Mouse (Mus musculus) kidney, embryonic 15.5 days (tissue): ENCODE data around the gene Arl5c. TPM values are rescaled to one million over a fixed set of nuclear protein-coding genes. Genes with fewer than 3 reads are reported as not detected.

ENCODE experiments used
- ATAC-seq: fragments of 200-750 bp; cut with Nextera tagmentation; replicated peaks from 2 replicates; pipeline ENCODE4 v1.8.0; 2017; ENCODE audit warnings: moderate TSS enrichment; ENCODE audit not compliant: low FRiP score
- H3K27ac ChIP-seq: fragments of 300-500 bp; sonication (generic); 2 replicates; pipeline ENCODE4 v1.5.1; 2015; ENCODE audit warnings: mild to moderate bottlenecking, inconsistent platforms
- H3K27me3 ChIP-seq: fragments of 300-500 bp; sonication (generic); 2 replicates; pipeline ENCODE4 v1.6.1; 2015; ENCODE audit warnings: inconsistent platforms
- H3K36me3 ChIP-seq: fragments of 300-500 bp; sonication (generic); 2 replicates; pipeline ENCODE4 v1.6.1; 2015; ENCODE audit warnings: inconsistent platforms
- H3K4me1 ChIP-seq: fragments of 300-500 bp; sonication (generic); 2 replicates; pipeline ENCODE4 v1.6.1; 2015; ENCODE audit warnings: inconsistent platforms
- H3K4me2 ChIP-seq: fragments of 300-500 bp; sonication (generic); 2 replicates; pipeline ENCODE4 v1.6.1; 2015; ENCODE audit warnings: moderate library complexity, mild to moderate bottlenecking, inconsistent platforms
- H3K4me3 ChIP-seq: fragments of 300-500 bp; sonication (generic); replicated peaks from 2 replicates; pipeline ENCODE4 v1.5.1; 2015; ENCODE audit warnings: mild to moderate bottlenecking, inconsistent platforms
- H3K9ac ChIP-seq: fragments of 300-500 bp; sonication (generic); 2 replicates; pipeline ENCODE4 v1.6.1; 2015; ENCODE audit warnings: mild to moderate bottlenecking, inconsistent platforms
- H3K9me3 ChIP-seq: fragments of 300-500 bp; sonication (generic); replicated peaks from 2 replicates; pipeline ENCODE4 v1.6.1; 2016; ENCODE audit warnings: inconsistent platforms
- WGBS: fragments of 180-500 bp; shearing (Covaris S2); methylation state at CpG from one replicate; pipeline ENCODE4 v1.1.7; 2015; ENCODE audit warnings: mixed read lengths; 5-methylcytosine and 5-hydroxymethylcytosine counted together
- polyA plus RNA-seq: library from polyadenylated mRNA; unstranded; fragments of >200 nt; fragmentation: Nextera tagmentation; extraction: Ambion mirVana; gene quantifications from 2 replicates; pipeline ENCODE4 v1.2.1, GENCODE M21; 2015

Arl5c gene
- polyA plus RNA-seq, 1 experiment from 2014 or later: 10.1 TPM

GRCm38 (mm10) chr11:98027297-98027688, 31.3 kb upstream of the Arl5c start:
- H3K4me3 ChIP-seq: peak overlapping the region; percentile 87
- H3K9ac ChIP-seq: peak overlapping the region; percentile 98
- peak overlapping the region; percentile 66 for H3K4me2 ChIP-seq
- WGBS: 0% methylated on average over 18 of the region's 18 CpGs
- no peaks in the 10 kb centered on the region for H3K27me3 ChIP-seq
- H3K27ac ChIP-seq: peak overlapping the region; percentile 95
- ATAC-seq: no peak; the same call in 1 of the 2 replicates
- H3K36me3 ChIP-seq: peaks cover 37% of the 10 kb centered on the region
- H3K4me1 ChIP-seq: peaks cover 28% of the 10 kb centered on the region
- H3K9me3 ChIP-seq: no peaks in the 10 kb centered on the region

- H3K4me2 ChIP-seq: peak within 1 kb of the TSS; percentile 66
- peak; percentile 69 for ATAC-seq
- peak within 1 kb of the TSS; percentile 87 for H3K4me3 ChIP-seq
- peak within 1 kb of the TSS; percentile 95 for H3K27ac ChIP-seq
- H3K27me3 ChIP-seq: no peaks in the 10 kb centered on the region
- no peaks in the 10 kb centered on the region for H3K9me3 ChIP-seq
- H3K4me1 ChIP-seq: peaks cover 32% of the 10 kb centered on the region
- H3K9ac ChIP-seq: peak within 1 kb of the TSS; percentile 98
- H3K36me3 ChIP-seq: peaks cover 35% of the 10 kb centered on the region
- under 1% methylated on average over 69 of the region's 69 CpGs for WGBS
Observed at GRCm38 (mm10) chr11:98026570-98027296, 30.8 kb upstream of the Arl5c start, which contains the start of gene Rpl19. Rpl19 (plus strand) TSS chr11:98026710.

DNA sequence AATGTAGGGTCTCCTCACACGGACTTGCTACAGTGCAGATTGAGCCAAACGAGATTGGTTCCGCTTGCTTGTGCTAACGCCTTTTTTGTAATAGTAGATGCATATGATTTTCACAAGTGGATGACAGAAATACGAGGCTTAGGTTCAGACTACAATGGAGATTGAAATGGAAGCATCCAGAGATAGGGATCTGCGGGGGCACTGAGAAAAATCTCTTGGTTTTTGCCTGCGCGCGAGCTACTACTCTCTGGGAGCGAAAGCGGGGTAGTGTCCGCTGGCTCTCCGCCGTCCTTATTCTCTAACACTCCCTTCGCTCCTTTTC, 30.2 kb upstream of the Arl5c start:
- peak overlapping the region; percentile 98 for H3K9ac ChIP-seq
- H3K4me1 ChIP-seq: peaks cover 38% of the 10 kb centered on the region
- peaks cover 33% of the 10 kb centered on the region for H3K36me3 ChIP-seq
- H3K4me2 ChIP-seq: peak overlapping the region; percentile 66
- no peak for ATAC-seq
- H3K27me3 ChIP-seq: no peaks in the 10 kb centered on the region
- H3K27ac ChIP-seq: peak overlapping the region; percentile 95
- peak overlapping the region; percentile 87 for H3K4me3 ChIP-seq
- WGBS: 4% methylated on average over 15 of the region's 15 CpGs
- H3K9me3 ChIP-seq: no peaks in the 10 kb centered on the region

DNA sequence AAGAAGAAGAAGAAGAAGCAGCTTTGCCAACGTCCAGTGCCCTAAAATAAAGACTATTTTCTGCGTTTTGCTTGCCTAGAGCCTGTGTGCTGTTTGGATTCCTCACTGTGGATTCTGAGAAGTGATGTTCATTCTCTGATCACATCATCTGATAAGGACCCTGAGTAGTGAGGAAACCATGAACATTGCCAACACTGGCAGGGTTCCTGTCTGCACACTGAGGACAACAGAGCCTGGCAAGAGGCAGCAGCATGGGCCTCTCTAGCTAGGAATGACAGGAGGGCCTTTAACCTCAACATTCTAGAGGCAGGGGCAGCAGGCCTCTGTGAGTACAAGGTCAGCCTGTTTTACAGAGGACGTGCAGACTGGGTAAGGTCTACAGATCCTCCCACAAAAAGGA, 28.5 kb upstream of the Arl5c start:
- H3K9ac ChIP-seq: no peak overlapping the region
- peaks cover 55% of the 10 kb centered on the region for H3K4me1 ChIP-seq
- no peak overlapping the region for H3K27ac ChIP-seq
- 74% methylated on average over 3 of the region's 3 CpGs for WGBS
- H3K9me3 ChIP-seq: no peaks in the 10 kb centered on the region
- H3K36me3 ChIP-seq: peaks cover 16% of the 10 kb centered on the region
- ATAC-seq: no peak
- H3K4me3 ChIP-seq: no peak overlapping the region
- H3K27me3 ChIP-seq: no peaks in the 10 kb centered on the region
- H3K4me2 ChIP-seq: no peak overlapping the region

GRCm38 (mm10) chr11:98022555-98023371, 26.8 kb upstream of the Arl5c start, which contains the start of gene Cacnb1:
Cacnb1 (minus strand) TSS chr11:98023034.
- Histone ChIP-seq H3K36me3 (peaks cover 7% of the 10 kb centered on the region), H3K9me3 (no peaks in the 10 kb centered on the region), H3K4me3 (peak within 1 kb of the TSS; percentile 87), H3K27me3 (no peaks in the 10 kb centered on the region), H3K4me1 (peaks cover 60% of the 10 kb centered on the region), H3K9ac (peak within 1 kb of the TSS; percentile 84), H3K4me2 (peak within 1 kb of the TSS; percentile 91), H3K27ac (peak within 1 kb of the TSS; percentile 98)
- ATAC-seq: peak; percentile 55
- WGBS: under 1% methylated on average over 51 of the region's 52 CpGs

- Histone ChIP-seq H3K9ac (peak overlapping the region; percentile 84), H3K4me2 (peak overlapping the region; percentile 91), H3K4me1 (peaks cover 57% of the 10 kb centered on the region), H3K27me3 (no peaks in the 10 kb centered on the region), H3K4me3 (peak overlapping the region; percentile 87), H3K27ac (peak overlapping the region; percentile 98), H3K36me3 (peaks cover 13% of the 10 kb centered on the region), H3K9me3 (no peaks in the 10 kb centered on the region)
- ATAC-seq: no peak; the same call in 1 of the 2 replicates
- under 1% methylated on average over 23 of the region's 23 CpGs for WGBS
Observed at GRCm38 (mm10) chr11:98022253-98022554, 26.2 kb upstream of the Arl5c start.

GRCm38 (mm10) chr11:98021565-98022252, 25.7 kb upstream of the Arl5c start:
- Histone ChIP-seq H3K9ac (peak overlapping the region; percentile 84), H3K36me3 (peaks cover 18% of the 10 kb centered on the region), H3K27ac (peak overlapping the region; percentile 98), H3K4me2 (peak overlapping the region; percentile 91), H3K9me3 (no peaks in the 10 kb centered on the region), H3K4me3 (peak overlapping the region; percentile 87), H3K27me3 (no peaks in the 10 kb centered on the region), H3K4me1 (peaks cover 62% of the 10 kb centered on the region)
- peak; percentile 22 for ATAC-seq
- WGBS: 3% methylated on average over 33 of the region's 34 CpGs

GRCm38 (mm10) chr11:98021118-98021517, 25.1 kb upstream of the Arl5c start:
- Histone ChIP-seq H3K4me3 (peak overlapping the region; percentile 87), H3K4me1 (peaks cover 63% of the 10 kb centered on the region), H3K4me2 (peak overlapping the region; percentile 91), H3K9ac (peak overlapping the region; percentile 84; the same call in 1 of the 2 replicates), H3K36me3 (peaks cover 24% of the 10 kb centered on the region), H3K27me3 (no peaks in the 10 kb centered on the region), H3K27ac (peak overlapping the region; percentile 98), H3K9me3 (no peaks in the 10 kb centered on the region)
- no peak for ATAC-seq
- 31% methylated on average over 2 of the region's 2 CpGs for WGBS

DNA sequence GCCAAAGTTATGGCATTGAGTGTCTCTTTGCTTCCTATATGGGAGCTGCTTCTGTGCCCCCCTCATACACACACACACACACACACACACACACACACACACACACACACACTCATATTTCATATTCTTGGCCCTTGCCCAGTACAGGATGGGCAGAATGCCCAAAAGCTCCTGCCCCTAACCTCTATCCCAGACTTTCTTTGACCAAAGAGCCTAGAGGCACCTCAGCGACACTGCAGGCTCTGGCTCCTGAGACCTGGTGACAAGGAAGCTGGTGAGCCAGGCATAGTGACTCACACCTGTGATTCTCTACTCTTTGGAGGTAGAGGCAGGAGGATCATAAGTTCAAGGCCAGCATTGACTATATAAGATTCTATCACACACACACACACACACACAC, 24.7 kb upstream of the Arl5c start:
- peaks cover 28% of the 10 kb centered on the region for H3K36me3 ChIP-seq
- WGBS: 32% methylated on average over 1 of the region's 1 CpGs
- ATAC-seq: no peak
- H3K4me3 ChIP-seq: peak overlapping the region; percentile 14; the same call in 1 of the 2 replicates
- peak overlapping the region; percentile 91 for H3K4me2 ChIP-seq
- H3K9ac ChIP-seq: 0 out of 2 replicates have a peak overlapping the region, but pooled peaks have one; percentile 17
- H3K4me1 ChIP-seq: peaks cover 59% of the 10 kb centered on the region
- peak overlapping the region; percentile 98; the same call in 1 of the 2 replicates for H3K27ac ChIP-seq
- no peaks in the 10 kb centered on the region for H3K27me3 ChIP-seq
- H3K9me3 ChIP-seq: no peaks in the 10 kb centered on the region

DNA sequence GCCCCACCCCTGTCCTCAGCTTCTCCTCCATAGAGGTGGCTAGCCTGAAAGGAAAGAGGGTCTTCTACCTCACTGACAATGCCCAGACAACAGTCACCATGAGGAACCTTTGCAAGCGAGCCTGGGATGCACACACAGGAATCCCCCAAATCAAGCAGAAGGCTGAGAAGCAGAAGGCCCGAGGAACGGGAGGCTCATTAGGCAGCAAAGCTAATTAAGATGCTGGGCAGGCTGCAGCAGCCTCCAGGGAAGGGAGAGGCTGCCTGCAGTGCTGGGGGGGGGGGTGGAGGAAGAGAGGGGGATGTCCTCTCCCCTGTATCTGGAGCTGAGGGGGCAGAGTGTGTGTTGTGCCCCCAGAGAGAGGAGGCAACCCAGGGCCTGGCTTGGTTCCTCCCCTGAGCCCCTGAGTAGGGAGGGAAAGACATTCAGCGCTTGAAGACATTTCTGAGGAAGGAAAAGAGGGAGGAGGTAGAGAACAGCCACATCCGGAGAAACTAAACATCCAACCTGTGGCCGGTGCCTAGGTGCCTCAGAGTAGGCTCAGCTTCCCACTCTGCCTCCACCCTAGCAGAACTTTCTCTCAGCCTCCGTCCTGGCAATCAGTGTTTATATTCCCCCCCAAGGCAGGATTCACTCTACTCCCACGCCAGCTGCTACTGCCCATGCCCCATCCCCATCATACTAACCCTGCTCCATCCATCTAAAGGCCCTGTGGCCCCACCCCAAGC, 24.1 kb upstream of the Arl5c start:
- Histone ChIP-seq H3K36me3 (peaks cover 33% of the 10 kb centered on the region), H3K27me3 (no peaks in the 10 kb centered on the region), H3K4me1 (peaks cover 55% of the 10 kb centered on the region), H3K4me2 (peak overlapping the region; percentile 91), H3K4me3 (peak overlapping the region; percentile 14), H3K27ac (peak overlapping the region; percentile 59), H3K9ac (0 out of 2 replicates have a peak overlapping the region, but pooled peaks have one; percentile 17), H3K9me3 (no peaks in the 10 kb centered on the region)
- ATAC-seq: no peak
- WGBS: 20% methylated on average over 8 of the region's 8 CpGs
